Mouse (Mus musculus) MEL (cell line): ENCODE data around the gene Tnfsf14. TPM values are rescaled to one million over a fixed set of nuclear protein-coding genes. Genes with fewer than 3 reads are reported as not detected.

ENCODE experiments used
- DNase-seq: peaks from one replicate; pipeline ENCODE4 v3.0.0; 2011; ENCODE audit warnings: low read depth, low spot score
- H3K27ac ChIP-seq: 2 replicates; pipeline ENCODE4 v1.5.1; 2012; ENCODE audit warnings: low read depth, mild to moderate bottlenecking, control low read depth, low read length, moderate library complexity; ENCODE audit not compliant: control insufficient read depth
- H3K27me3 ChIP-seq, 2 experiments: fragments of 150-350 bp in 1 of 2; sonication (generic) in 1 of 2; 2 replicates each; pipeline ENCODE4 v1.6.1; 2012; ENCODE audit warnings: low read length in 2 of 2, mild to moderate bottlenecking in 2 of 2, improper control_type of control experiment in 1 of 2, moderate library complexity in 1 of 2; ENCODE audit not compliant: insufficient read depth in 2 of 2, control insufficient read depth in 1 of 2
- H3K36me3 ChIP-seq, 2 experiments: 2 replicates each; pipeline ENCODE4 v1.6.1; 2012 to 2014; ENCODE audit warnings: low read length in 2 of 2, improper control_type of control experiment in 1 of 2, inconsistent platforms in 1 of 2, mild to moderate bottlenecking in 1 of 2; ENCODE audit not compliant: insufficient read depth in 2 of 2, control insufficient read depth in 1 of 2
- H3K4me1 ChIP-seq, 2 experiments: fragments of 150-350 bp in 1 of 2; sonication (generic) in 1 of 2; 2 replicates each; pipeline ENCODE4 v1.6.1; 2012; ENCODE audit warnings: low read length in 2 of 2, improper control_type of control experiment in 1 of 2, mild to moderate bottlenecking in 1 of 2; ENCODE audit not compliant: insufficient read depth in 2 of 2, control insufficient read depth in 1 of 2
- H3K4me3 ChIP-seq, 2 experiments: fragments of 150-350 bp in 1 of 2; sonication (generic) in 1 of 2; 2 replicates each; pipeline ENCODE4 v1.5.1; 2012; ENCODE audit warnings: low read depth in 2 of 2, low read length in 2 of 2, mild to moderate bottlenecking in 2 of 2, moderate library complexity in 2 of 2, control low read depth in 1 of 2, improper control_type of control experiment in 1 of 2; ENCODE audit not compliant: control insufficient read depth in 1 of 2, insufficient read depth in 1 of 2
- H3K79me2 ChIP-seq: 2 replicates; pipeline ENCODE4 v1.6.1; 2012; ENCODE audit warnings: mild to moderate bottlenecking, low read length, moderate library complexity; ENCODE audit not compliant: control insufficient read depth, poor library complexity, insufficient read depth
- H3K9ac ChIP-seq: 2 replicates; pipeline ENCODE4 v1.6.1; 2012; ENCODE audit warnings: low read depth, mild to moderate bottlenecking, control low read depth, low read length, moderate library complexity; ENCODE audit not compliant: control insufficient read depth, poor library complexity, severe bottlenecking
- H3K9me3 ChIP-seq: fragments of 150-350 bp; sonication (generic); replicated peaks from 2 replicates; pipeline ENCODE4 v1.6.1; 2012; ENCODE audit warnings: mild to moderate bottlenecking, low read length, improper control_type of control experiment, moderate library complexity; ENCODE audit not compliant: insufficient read depth
- BHLHE40 ChIP-seq: IDR thresholded peaks from 2 replicates; pipeline ENCODE4 v1.6.1; 2012; ENCODE audit warnings: low read depth, mild to moderate bottlenecking, inconsistent platforms, low read length, improper control_type of control experiment, borderline replicate concordance
- CTCF ChIP-seq, 3 experiments: IDR thresholded peaks in 2 of 3; conservative IDR thresholded peaks in 1 of 3; 2 replicates each; pipeline ENCODE4 v1.5.1; 2011 to 2012; ENCODE audit warnings: low read length in 3 of 3, low read depth in 2 of 3, mild to moderate bottlenecking in 2 of 3, improper control_type of control experiment in 1 of 3, inconsistent platforms in 1 of 3, mixed read lengths in 1 of 3, moderate library complexity in 1 of 3; ENCODE audit not compliant: control insufficient read depth in 1 of 3, insufficient read depth in 1 of 3, poor library complexity in 1 of 3, severe bottlenecking in 1 of 3
- E2F4 ChIP-seq: IDR thresholded peaks from 2 replicates; pipeline ENCODE4 v1.6.1; 2011; ENCODE audit warnings: low read depth, low read length, improper control_type of control experiment, borderline replicate concordance
- EP300 ChIP-seq, 2 experiments: IDR thresholded peaks; 2 replicates each; pipeline ENCODE4 v1.6.1; 2011; ENCODE audit warnings: improper control_type of control experiment in 2 of 2, low read length in 2 of 2, low read depth in 1 of 2, mild to moderate bottlenecking in 1 of 2
- ETS1 ChIP-seq: IDR thresholded peaks from 2 replicates; pipeline ENCODE4 v1.6.1; 2012; ENCODE audit warnings: low read depth, mild to moderate bottlenecking, inconsistent platforms, low read length, improper control_type of control experiment, moderate library complexity
- GABPA ChIP-seq: IDR thresholded peaks from 2 replicates; pipeline ENCODE4 v1.6.1; 2012; ENCODE audit warnings: low read depth, mild to moderate bottlenecking, inconsistent platforms, low read length, improper control_type of control experiment, moderate library complexity
- HCFC1 ChIP-seq: IDR thresholded peaks from 2 replicates; pipeline ENCODE4 v1.6.1; 2012; ENCODE audit warnings: low read depth, mild to moderate bottlenecking, inconsistent platforms, low read length, improper control_type of control experiment, moderate library complexity
- KAT2A ChIP-seq: conservative IDR thresholded peaks from 2 replicates; pipeline ENCODE4 v1.6.1; 2012; ENCODE audit warnings: low read depth, low read length, improper control_type of control experiment, inconsistent platforms
- MAFK ChIP-seq: IDR thresholded peaks from 2 replicates; pipeline ENCODE4 v1.6.1; 2011; ENCODE audit warnings: low read depth, mild to moderate bottlenecking, low read length, improper control_type of control experiment, borderline replicate concordance
- MAX ChIP-seq: IDR thresholded peaks from 2 replicates; pipeline ENCODE4 v1.6.1; 2011; ENCODE audit warnings: low read length, improper control_type of control experiment
- MAZ ChIP-seq: IDR thresholded peaks from 2 replicates; pipeline ENCODE4 v1.6.1; 2012; ENCODE audit warnings: low read depth, mild to moderate bottlenecking, inconsistent platforms, low read length, improper control_type of control experiment
- MXI1 ChIP-seq: IDR thresholded peaks from 2 replicates; pipeline ENCODE4 v1.6.1; 2011; ENCODE audit warnings: mild to moderate bottlenecking, low read depth, low read length, improper control_type of control experiment
- MYB ChIP-seq: IDR thresholded peaks from 2 replicates; pipeline ENCODE4 v1.6.1; 2011; ENCODE audit warnings: mild to moderate bottlenecking, low read depth, low read length, improper control_type of control experiment
- MYC ChIP-seq: IDR thresholded peaks from 2 replicates; pipeline ENCODE4 v1.6.1; 2011; ENCODE audit warnings: low read depth, mild to moderate bottlenecking, low read length, improper control_type of control experiment, moderate library complexity
- NELFE ChIP-seq: IDR thresholded peaks from 2 replicates; pipeline ENCODE4 v1.6.1; 2011; ENCODE audit warnings: low read depth, low read length, improper control_type of control experiment
- POLR2A ChIP-seq, 2 experiments: IDR thresholded peaks; 2 replicates each; pipeline ENCODE4 v1.6.1; 2011 to 2012; ENCODE audit warnings: low read length in 2 of 2, mild to moderate bottlenecking in 2 of 2, control low read depth in 1 of 2, improper control_type of control experiment in 1 of 2, low read depth in 1 of 2, moderate library complexity in 1 of 2; ENCODE audit not compliant: control insufficient read depth in 1 of 2, insufficient read depth in 1 of 2, poor library complexity in 1 of 2
- POLR2AphosphoS5 ChIP-seq: IDR thresholded peaks from 2 replicates; pipeline ENCODE4 v1.6.1; 2012; ENCODE audit warnings: low read depth, borderline replicate concordance, mild to moderate bottlenecking, inconsistent platforms, low read length, moderate library complexity, mixed read lengths
- SIN3A ChIP-seq: IDR thresholded peaks from 2 replicates; pipeline ENCODE4 v1.6.1; 2012; ENCODE audit warnings: low read length, improper control_type of control experiment, inconsistent platforms
- SMC3 ChIP-seq: IDR thresholded peaks from 2 replicates; pipeline ENCODE4 v1.6.1; 2011; ENCODE audit warnings: low read depth, low read length, improper control_type of control experiment
- TBP ChIP-seq: IDR thresholded peaks from 2 replicates; pipeline ENCODE4 v1.8.0; 2011; ENCODE audit warnings: low read depth, low read length, improper control_type of control experiment
- TCF12 ChIP-seq: IDR thresholded peaks from 2 replicates; pipeline ENCODE4 v1.6.1; 2014; ENCODE audit warnings: low read depth, mild to moderate bottlenecking, inconsistent platforms, low read length, improper control_type of control experiment, moderate library complexity
- UBTF ChIP-seq: IDR thresholded peaks from 2 replicates; pipeline ENCODE4 v1.6.1; 2012; ENCODE audit warnings: low read depth, mild to moderate bottlenecking, inconsistent platforms, low read length, improper control_type of control experiment, moderate library complexity, borderline replicate concordance; ENCODE audit not compliant: insufficient read depth
- USF1 ChIP-seq: IDR thresholded peaks from 2 replicates; pipeline ENCODE4 v1.6.1; 2014; ENCODE audit warnings: low read depth, mild to moderate bottlenecking, inconsistent platforms, low read length, improper control_type of control experiment, moderate library complexity
- ZKSCAN1 ChIP-seq: IDR thresholded peaks from 2 replicates; pipeline ENCODE4 v1.6.1; 2012; ENCODE audit warnings: low read depth, mild to moderate bottlenecking, inconsistent platforms, low read length, improper control_type of control experiment, moderate library complexity
- ZNF384 ChIP-seq: IDR thresholded peaks from 2 replicates; pipeline ENCODE4 v1.6.1; 2012; ENCODE audit warnings: low read depth, mild to moderate bottlenecking, inconsistent platforms, low read length, improper control_type of control experiment
- polyA plus RNA-seq, 2 experiments: library from polyadenylated mRNA; stranded (reverse) in 1 of 2; unstranded in 1 of 2; fragments of >175 nt in 1 of 2; fragments of >200 nt in 1 of 2; gene quantifications; 2 replicates each; pipeline versions ENCODE4 v1.2.1 to v1.2.4; 2012; ENCODE audit warnings: low replicate concordance in 2 of 2, low read depth in 1 of 2; ENCODE audit not compliant: insufficient read length in 2 of 2, insufficient read depth in 1 of 2, missing spikeins in 1 of 2
- total RNA-seq: library from RNA; depleted of rRNA; stranded (reverse); fragments of 300-350 nt; gene quantifications from 2 replicates; pipeline ENCODE4 v1.2.3, GENCODE M21; 2012

Gene Tnfsf14
- total and polyA plus RNA-seq, 3 experiments, result not detected

DNA sequence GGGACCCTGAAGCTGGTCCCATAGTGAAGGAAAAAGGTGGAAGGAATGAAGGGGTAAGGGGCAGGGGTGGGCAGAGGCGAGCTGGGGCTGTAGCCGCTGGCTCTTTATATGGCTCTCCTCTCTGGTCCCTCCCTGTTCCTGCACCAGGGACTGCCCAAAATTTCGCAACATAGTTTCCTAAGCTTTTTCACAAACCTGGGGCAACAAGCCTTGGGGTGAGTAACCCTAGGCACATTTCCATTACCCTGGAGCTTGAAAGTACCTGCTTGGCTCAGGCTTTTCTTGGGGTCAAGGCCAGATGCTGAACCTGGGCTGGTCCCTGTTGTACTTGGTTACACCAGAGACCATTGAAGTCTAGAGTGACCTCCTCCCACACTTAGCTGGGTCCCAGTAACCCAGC, 34.0 kb upstream of the Tnfsf14 start, which contains the start of gene C3:
Gene C3, minus strand, starts transcription at position 123 of the 400 bp plus-strand sequence.
- no peak for TF ChIP-seq MAFK
- TF ChIP-seq GABPA, result no peak
- TF ChIP-seq MYC, result no peak
- TF ChIP-seq USF1, result no peak
- no peak for TF ChIP-seq CTCF (IDR thresholded peaks at IDR 0.05 in 2 of 3, conservative IDR thresholded peaks at IDR 0.05 in 1 of 3; ENCODE audit: control insufficient read depth in 1 of 3, insufficient read depth in 1 of 3, low read depth in 2 of 3, low read length in 3 of 3, poor library complexity in 1 of 3, severe bottlenecking in 1 of 3)
- no peak for TF ChIP-seq ZKSCAN1
- no peak for TF ChIP-seq NELFE
- no peak for TF ChIP-seq POLR2AphosphoS5
- TF ChIP-seq MAZ, result no peak
- TF ChIP-seq E2F4, result no peak
- no peak for TF ChIP-seq KAT2A
- TF ChIP-seq ZNF384, result no peak
- no peak for TF ChIP-seq MAX
- TF ChIP-seq MYB, result no peak
- no peak for TF ChIP-seq UBTF
- no peak for TF ChIP-seq SIN3A
- TF ChIP-seq TCF12, result no peak
- TF ChIP-seq MXI1, result no peak
- no peak for TF ChIP-seq ETS1
- no peak for TF ChIP-seq BHLHE40
- TF ChIP-seq, all 39 proteins: peak for 0
- no peaks in the 10 kb centered on the region for H3K9me3 ChIP-seq
- H3K79me2 ChIP-seq, result no peaks in the 10 kb centered on the region
- H3K36me3 ChIP-seq, result peaks cover 0 to 12% of the 10 kb centered on the region in 2 experiments; a peak in 2 of 4 replicates
- H3K9ac ChIP-seq, result no peak within 1 kb of the TSS
- H3K27ac ChIP-seq, result no peak within 1 kb of the TSS
- peaks cover 4 to 19% of the 10 kb centered on the region in 2 experiments for H3K4me1 ChIP-seq
- no peak within 1 kb of the TSS for H3K4me3 ChIP-seq
- H3K27me3 ChIP-seq, result no peaks in the 10 kb centered on the region
- no peak for DNase-seq

- Histone ChIP-seq H3K36me3 (peaks cover 0 to 16% of the 10 kb centered on the region in 2 experiments; a peak in 2 of 4 replicates), H3K4me1 (peaks cover 4 to 24% of the 10 kb centered on the region in 2 experiments), H3K9me3 (no peaks in the 10 kb centered on the region), H3K27me3 (no peaks in the 10 kb centered on the region), H3K79me2 (no peaks in the 10 kb centered on the region), H3K9ac (no peak overlapping the region), H3K27ac (no peak overlapping the region), H3K4me3 (no peak overlapping the region)
- no peak for DNase-seq
- TF ChIP-seq HCFC1 (no peak), EP300 (IDR thresholded peaks at IDR 0.05; ENCODE audit: low read depth in 1 of 2, low read length in 2 of 2) (no peak), TBP (no peak), MAZ (no peak), KAT2A (no peak), POLR2A (IDR thresholded peaks at IDR 0.05; ENCODE audit: control insufficient read depth in 1 of 2, insufficient read depth in 1 of 2, low read depth in 1 of 2, low read length in 2 of 2, poor library complexity in 1 of 2) (no peak), MXI1 (no peak), TCF12 (no peak), SMC3 (no peak)
Observed at GRCm38 (mm10) chr17:57227468-57227867, 33.5 kb upstream of the Tnfsf14 start.
